Mouse (Mus musculus) myocyte (in vitro differentiated cells): Measurements from ENCODE around the gene Fastkd1. TPM values are rescaled to one million over a fixed set of nuclear protein-coding genes. Genes with fewer than 3 reads are reported as not detected.
"Not testable (repeated sequence)": the region's sequence is repeated elsewhere in the genome, so short reads cannot be mapped to it uniquely, and the experiment has no call there.

Experiments
- H3K27me3 ChIP-seq: one replicate; pipeline ENCODE4 v1.6.1; 2011; ENCODE audit not compliant: control insufficient read depth, insufficient read depth, insufficient read length
- H3K36me3 ChIP-seq: one replicate; pipeline ENCODE4 v1.6.1; 2011; ENCODE audit not compliant: control insufficient read depth, insufficient read depth
- H3K4me2 ChIP-seq: one replicate; pipeline ENCODE4 v1.6.1; 2011; ENCODE audit warnings: low read depth, control low read depth
- H3K4me3 ChIP-seq: one replicate; pipeline ENCODE4 v1.5.1; 2011; ENCODE audit warnings: mild to moderate bottlenecking, control low read depth, moderate library complexity
- H3K79me2 ChIP-seq: one replicate; pipeline ENCODE4 v1.6.1; 2011; ENCODE audit not compliant: control insufficient read depth, insufficient read depth
- H3ac ChIP-seq: one replicate; pipeline ENCODE4 v1.6.1; 2011; ENCODE audit not compliant: control insufficient read depth, insufficient read length
- CEBPB ChIP-seq: IDR thresholded peaks from 2 replicates; pipeline ENCODE4 v1.6.1; 2011; ENCODE audit warnings: mild to moderate bottlenecking, moderate library complexity; ENCODE audit not compliant: poor library complexity, insufficient read depth, severe bottlenecking
- E2F4 ChIP-seq: IDR thresholded peaks from one replicate; pipeline ENCODE4 v1.6.1; 2011; ENCODE audit warnings: mild to moderate bottlenecking, control low read depth, moderate library complexity; ENCODE audit not compliant: insufficient read depth
- MAX ChIP-seq: IDR thresholded peaks from one replicate; pipeline ENCODE4 v1.6.1; 2011; ENCODE audit warnings: low read depth, mild to moderate bottlenecking, control low read depth
- MYOD1 ChIP-seq, 3 experiments: IDR thresholded peaks; one replicate each; pipeline ENCODE4 v1.6.1; 2011; ENCODE audit warnings: control low read depth in 2 of 3, low read depth in 2 of 3, mild to moderate bottlenecking in 2 of 3, moderate library complexity in 1 of 3; ENCODE audit not compliant: insufficient read length in 2 of 3, control insufficient read depth in 1 of 3
- MYOG ChIP-seq, 3 experiments: IDR thresholded peaks; one replicate each; pipeline ENCODE4 v1.6.1; 2011; ENCODE audit warnings: control low read depth in 2 of 3, low read depth in 2 of 3, mild to moderate bottlenecking in 2 of 3; ENCODE audit not compliant: insufficient read length in 2 of 3, control insufficient read depth in 1 of 3, insufficient read depth in 1 of 3
- POLR2A ChIP-seq: IDR thresholded peaks from one replicate; pipeline ENCODE4 v1.6.1; 2011; ENCODE audit warnings: low read depth, mild to moderate bottlenecking, control low read depth, moderate library complexity; ENCODE audit not compliant: insufficient read length
- POLR2AphosphoS2 ChIP-seq: IDR thresholded peaks from one replicate; pipeline ENCODE4 v1.6.1; 2011; ENCODE audit warnings: low read depth, control low read depth; ENCODE audit not compliant: insufficient read length
- REST ChIP-seq: IDR thresholded peaks from one replicate; pipeline ENCODE4 v1.6.1; 2011; ENCODE audit warnings: mild to moderate bottlenecking, control low read depth, moderate library complexity; ENCODE audit not compliant: insufficient read depth, insufficient read length
- SRF ChIP-seq: IDR thresholded peaks from one replicate; pipeline ENCODE4 v1.6.1; 2011; ENCODE audit warnings: low read depth; ENCODE audit not compliant: control insufficient read depth, insufficient read length
- TCF12 ChIP-seq: IDR thresholded peaks from one replicate; pipeline ENCODE4 v1.6.1; 2011; ENCODE audit warnings: mild to moderate bottlenecking, control low read depth; ENCODE audit not compliant: poor library complexity, insufficient read depth, severe bottlenecking
- TCF3 ChIP-seq: IDR thresholded peaks from one replicate; pipeline ENCODE4 v1.6.1; 2011; ENCODE audit warnings: low read depth, control low read depth; ENCODE audit not compliant: insufficient read length
- USF1 ChIP-seq: IDR thresholded peaks from one replicate; pipeline ENCODE4 v1.6.1; 2011; ENCODE audit warnings: low read depth, mild to moderate bottlenecking, control low read depth, moderate library complexity
- polyA plus RNA-seq: library from polyadenylated mRNA; unstranded; fragments of >200 nt; fragmentation: generic; extraction: Trizol; gene quantifications from one replicate; pipeline ENCODE4 v1.2.1, GENCODE M21; 2012; ENCODE audit warnings: missing spikeins

The Fastkd1 gene
- polyA plus RNA-seq, 1 experiment: 7.5 TPM

- Histone ChIP-seq H3K27me3 (no peaks in the 10 kb centered on the region), H3ac (no peak overlapping the region), H3K4me3 (no peak overlapping the region), H3K4me2 (peak overlapping the region; percentile 44), H3K79me2 (no peaks in the 10 kb centered on the region), H3K36me3 (peaks cover 5% of the 10 kb centered on the region)
- TF ChIP-seq MYOG (IDR thresholded peaks at IDR 0.05; ENCODE audit: control insufficient read depth in 1 of 3, insufficient read depth in 1 of 3, insufficient read length in 2 of 3, low read depth in 2 of 3) (peak in 1 of 3 experiments; percentile 11), MYOD1 (IDR thresholded peaks at IDR 0.05; ENCODE audit: control insufficient read depth in 1 of 3, insufficient read length in 2 of 3, low read depth in 2 of 3) (peak in 1 of 3 experiments; percentile 57), REST (no peak)
Observed at GRCm38 (mm10) chr2:69683036-69683805, 30.1 kb downstream of the Fastkd1 start.

- Histone ChIP-seq H3K4me3 (no peak overlapping the region), H3K4me2 (peak overlapping the region; percentile 44), H3ac (no peak overlapping the region), H3K27me3 (no peaks in the 10 kb centered on the region), H3K79me2 (no peaks in the 10 kb centered on the region), H3K36me3 (peaks cover 5% of the 10 kb centered on the region)
- TF ChIP-seq MYOG (IDR thresholded peaks at IDR 0.05; ENCODE audit: control insufficient read depth in 1 of 3, insufficient read depth in 1 of 3, insufficient read length in 2 of 3, low read depth in 2 of 3) (peak in 2 of 3 experiments; percentile 51 to 70), SRF (no peak), USF1 (no peak), MYOD1 (IDR thresholded peaks at IDR 0.05; ENCODE audit: control insufficient read depth in 1 of 3, insufficient read length in 2 of 3, low read depth in 2 of 3) (peak; percentile 27 to 73 (median 43)), MAX (no peak), E2F4 (no peak), TCF12 (no peak), CEBPB (no peak)
Observed at GRCm38 (mm10) chr2:69681931-69682330, 31.4 kb downstream of the Fastkd1 start.

- H3K4me3 ChIP-seq: no peak overlapping the region
- TF ChIP-seq E2F4 (no peak), CEBPB (no peak)
- no peaks in the 10 kb centered on the region for H3K79me2 ChIP-seq
- H3K36me3 ChIP-seq: peaks cover 13% of the 10 kb centered on the region
- H3ac ChIP-seq: no peak overlapping the region
- H3K4me2 ChIP-seq: no peak overlapping the region
- no peaks in the 10 kb centered on the region for H3K27me3 ChIP-seq
Observed at GRCm38 (mm10) chr2:69679990-69680389, 33.3 kb downstream of the Fastkd1 start.

GRCm38 (mm10) chr2:69677215-69677614 is 36.1 kb downstream of the Fastkd1 start:
- H3ac ChIP-seq, H3K4me2 ChIP-seq, H3K79me2 ChIP-seq, H3K27me3 ChIP-seq, H3K4me3 ChIP-seq: not testable (repeated sequence)
- H3K36me3 ChIP-seq: peaks cover 13% of the 10 kb centered on the region

GRCm38 (mm10) chr2:69676713-69677112 is 36.6 kb downstream of the Fastkd1 start:
- Histone ChIP-seq H3K27me3 (no peaks in the 10 kb centered on the region), H3K4me2 (no peak overlapping the region), H3ac (no peak overlapping the region), H3K36me3 (peaks cover 13% of the 10 kb centered on the region), H3K4me3 (no peak overlapping the region), H3K79me2 (peaks cover 8% of the 10 kb centered on the region)
- TF ChIP-seq CEBPB (no peak), POLR2AphosphoS2 (no peak), TCF3 (no peak), REST (no peak), E2F4 (no peak), MYOG (IDR thresholded peaks at IDR 0.05; ENCODE audit: control insufficient read depth in 1 of 3, insufficient read depth in 1 of 3, insufficient read length in 2 of 3, low read depth in 2 of 3) (no peak), USF1 (no peak), SRF (no peak), MAX (no peak), POLR2A (no peak)

- TF ChIP-seq MYOD1 (IDR thresholded peaks at IDR 0.05; ENCODE audit: control insufficient read depth in 1 of 3, insufficient read length in 2 of 3, low read depth in 2 of 3): no peak
- TF ChIP-seq TCF3: no peak
- TF ChIP-seq POLR2AphosphoS2: no peak
- no peak for TF ChIP-seq USF1
- TF ChIP-seq TCF12: no peak
- TF ChIP-seq MYOG (IDR thresholded peaks at IDR 0.05; ENCODE audit: control insufficient read depth in 1 of 3, insufficient read depth in 1 of 3, insufficient read length in 2 of 3, low read depth in 2 of 3): no peak
- TF ChIP-seq CEBPB: no peak
- TF ChIP-seq REST: no peak
- TF ChIP-seq E2F4: no peak
- no peak for TF ChIP-seq MAX
- no peak for TF ChIP-seq SRF
- no peak for TF ChIP-seq POLR2A
Observed at GRCm38 (mm10) chr2:69675266-69675665, 38.0 kb downstream of the Fastkd1 start.

More at GRCm38 (mm10) chr2:69675266-69675665, 38.0 kb downstream of the Fastkd1 start:
- Histone ChIP-seq H3K4me2 (peak overlapping the region; percentile 1), H3K4me3 (no peak overlapping the region), H3ac (no peak overlapping the region), H3K36me3 (peaks cover 13% of the 10 kb centered on the region), H3K79me2 (peaks cover 23% of the 10 kb centered on the region), H3K27me3 (no peaks in the 10 kb centered on the region)
